9 mouse cellular contexts compared by ENCODE assay signal in genomic region chr9:22050351-22050889, GRCm38 (mm10). TPM values are rescaled to one million over a fixed set of nuclear protein-coding genes. Genes with fewer than 3 reads are reported as not detected.
DNase-seq lines count a peak whose midpoint lies in the region; ATAC-seq and TF ChIP-seq lines count a peak whose summit lies in the region.
"Had no signal": no experiment of that assay in that cellular context is flagged by ENCODE, and none has a peak within 500 bp of the region (broad histone marks: within the 10 kb centered on the region; RNA-seq: fewer than 3 reads in every experiment).

No protein-coding gene starts in this region.

- H3K9me3 ChIP-seq in embryonic facial prominence, embryonic 10.5 days, result no peaks in the 10 kb centered on the region
- no peaks in the 10 kb centered on the region for H3K9me3 ChIP-seq in heart, postnatal 0 days (replicated peaks; ENCODE audit: control insufficient read depth, low read length)
- H3K9me3 ChIP-seq in liver, embryonic 14.5 days (ENCODE audit: control insufficient read depth, low read length), result no peaks in the 10 kb centered on the region

- peaks cover 73% of the 10 kb centered on the region for H3K27me3 ChIP-seq in embryonic facial prominence, embryonic 10.5 days (replicated peaks; ENCODE audit: low read depth, poor library complexity, severe bottlenecking)
- H3K27me3 ChIP-seq in heart, postnatal 0 days (ENCODE audit: control insufficient read depth, insufficient read depth, low read length), result peaks cover 63% of the 10 kb centered on the region
- peaks cover 48% of the 10 kb centered on the region for H3K27me3 ChIP-seq in liver, embryonic 14.5 days (ENCODE audit: control insufficient read depth, insufficient read depth, low read length)
- peaks cover 2% of the 10 kb centered on the region; the same call in 1 of the 2 replicates for H3K27me3 ChIP-seq in testis, adult 2 months (ENCODE audit: control insufficient read depth, insufficient read depth, low read length)

- no peak for TF ChIP-seq CTCF in heart, postnatal 0 days (IDR thresholded peaks at IDR 0.05; ENCODE audit: low read depth)
- TF ChIP-seq CTCF in liver, embryonic 14.5 days (IDR thresholded peaks at IDR 0.05; ENCODE audit: low read depth), result no peak
- TF ChIP-seq CTCF in testis, adult 2 months (IDR thresholded peaks at IDR 0.05; ENCODE audit: control insufficient read depth, insufficient read depth, insufficient replicate concordance, low read depth, low read length), result no peak

- H3K9ac ChIP-seq in heart, postnatal 0 days (replicated peaks; ENCODE audit: low read depth, low read length), result no peak overlapping the region
- H3K9ac ChIP-seq in liver, embryonic 14.5 days (replicated peaks), result no peak overlapping the region

- no peaks in the 10 kb centered on the region for H3K36me3 ChIP-seq in embryonic facial prominence, embryonic 10.5 days (replicated peaks)
- no peaks in the 10 kb centered on the region for H3K36me3 ChIP-seq in heart, postnatal 0 days (replicated peaks; ENCODE audit: control insufficient read depth, insufficient read depth, low read length)
- H3K36me3 ChIP-seq in liver, embryonic 14.5 days (replicated peaks; ENCODE audit: control insufficient read depth, insufficient read depth, low read depth), result no peaks in the 10 kb centered on the region
- no peaks in the 10 kb centered on the region for H3K36me3 ChIP-seq in testis, adult 2 months (ENCODE audit: control insufficient read depth, insufficient read depth, low read length)

- peak overlapping the region; percentile 65 for H3K4me3 ChIP-seq in embryonic facial prominence, embryonic 10.5 days
- H3K4me3 ChIP-seq in heart, postnatal 0 days (ENCODE audit: low read depth, low read length), result peak overlapping the region; percentile 37
- H3K4me3 ChIP-seq in liver, embryonic 14.5 days (ENCODE audit: insufficient read depth in 1 of 2, low read depth in 2 of 2, low read length in 2 of 2), result peak overlapping the region in 1 of 2 experiments; percentile 29; a peak in 2 of 4 replicates
- peak overlapping the region; percentile 51 for H3K4me3 ChIP-seq in testis, adult 2 months (ENCODE audit: control insufficient read depth, low read depth, low read length)

- peak overlapping the region; percentile 60 for H3K4me2 ChIP-seq in heart, postnatal 0 days (ENCODE audit: low read depth, low read length)
- peak overlapping the region; percentile 52 for H3K4me2 ChIP-seq in liver, embryonic 14.5 days (ENCODE audit: low read depth)

- no peak for TF ChIP-seq EP300 in heart, postnatal 0 days (IDR thresholded peaks at IDR 0.05; ENCODE audit: low read depth)
- TF ChIP-seq EP300 in liver, embryonic 14.5 days (IDR thresholded peaks at IDR 0.05; ENCODE audit: low read depth), result no peak

- no peak for TF ChIP-seq POLR2A in testis, adult 2 months (IDR thresholded peaks at IDR 0.05; ENCODE audit: control insufficient read depth, low read depth, low read length)

- peak; percentile 57 for DNase-seq in B cell, adult 2 months
- DNase-seq in adrenal gland, postnatal 14 days, result peak; percentile 80
- peak; percentile 86 for DNase-seq in embryonic facial prominence, embryonic 10.5 days (ENCODE audit: low spot score)
- no peak for DNase-seq in heart, postnatal 0 days (ENCODE audit: low spot score)
- DNase-seq in kidney, postnatal 14 days, result peak; percentile 57
- DNase-seq in liver, embryonic 14.5 days (ENCODE audit: low read depth in 3 of 3, low spot score in 3 of 3), result peak; percentile 51 to 73 (median 61)
- DNase-seq in naive thymus-derived CD4-positive, alpha-beta T cell, adult 2 months (ENCODE audit: low read depth), result peak; percentile 52

- H3K27ac ChIP-seq in embryonic facial prominence, embryonic 10.5 days (replicated peaks), result peak overlapping the region; percentile 80
- no peak overlapping the region for H3K27ac ChIP-seq in heart, postnatal 0 days (ENCODE audit: low read depth)
- no peak overlapping the region for H3K27ac ChIP-seq in liver, embryonic 14.5 days
- H3K27ac ChIP-seq in testis, adult 2 months (ENCODE audit: control insufficient read depth, insufficient read depth, low read depth, low read length), result no peak overlapping the region

- WGBS in embryonic facial prominence, embryonic 10.5 days, result under 1% methylated on average over 43 of the region's 43 CpGs
- WGBS in heart, postnatal 0 days, result under 1% methylated on average over 37 of the region's 43 CpGs
- WGBS in liver, embryonic 14.5 days (ENCODE audit: insufficient replicate concordance), result under 1% methylated on average over 43 of the region's 43 CpGs

- ATAC-seq in heart, postnatal 0 days (ENCODE audit: insufficient read depth, low read depth), result peak; percentile 68; the same call in 1 of the 2 replicates
- ATAC-seq in liver, embryonic 14.5 days (ENCODE audit: insufficient read depth), result peak; percentile 73
- ATAC-seq: Patski had no signal

- H3K4me1 ChIP-seq in embryonic facial prominence, embryonic 10.5 days, result peaks cover 50% of the 10 kb centered on the region
- peaks cover 11% of the 10 kb centered on the region; the same call in 1 of the 2 replicates for H3K4me1 ChIP-seq in heart, postnatal 0 days (ENCODE audit: control insufficient read depth, insufficient read depth)
- H3K4me1 ChIP-seq in liver, embryonic 14.5 days (replicated peaks; ENCODE audit: control insufficient read depth in 2 of 2, insufficient read depth in 2 of 2, low read length in 1 of 2), result peaks cover 7 to 11% of the 10 kb centered on the region in 2 experiments
- peaks cover 28% of the 10 kb centered on the region for H3K4me1 ChIP-seq in testis, adult 2 months (ENCODE audit: control insufficient read depth, insufficient read depth, low read length)

RNA-seq across cellular contexts. Expression of gene Elavl3, which starts 1.4 kb away (rescaled TPM):
- total RNA-seq in adrenal gland, postnatal 14 days (2021), result 2.4 and 3.0 TPM in 2 replicates
- polyA plus RNA-seq in embryonic facial prominence, embryonic 10.5 days (2016; fragmentation: Nextera tagmentation; extraction: Ambion mirVana), result 8.2 and 10.1 TPM in 2 replicates
- 0.04 and 0.15 TPM in 2 replicates for total RNA-seq in heart, postnatal 0 days (2014; rRNA removed; ENCODE audit: low replicate concordance)
- polyA plus RNA-seq in heart, postnatal 0 days (2015; fragmentation: Nextera tagmentation; extraction: Ambion mirVana), result 0.03 TPM in 1 of 2 replicates, not detected in the other
- polyA plus RNA-seq in liver, embryonic 14.5 days (2012; rRNA removed), result 0.01 and 0.22 TPM in 2 replicates
- polyA plus RNA-seq in liver, embryonic 14.5 days (2014; fragmentation: Nextera tagmentation; extraction: Ambion mirVana), result not detected in 2 replicates
- polyA plus RNA-seq in testis, adult 2 months (2012; rRNA removed), result 1.8 and 1.9 TPM in 2 replicates

RNA-seq across cellular contexts. Expression of gene Gm49318, which starts 20.6 kb away (rescaled TPM):
- not detected in 2 replicates for total RNA-seq in adrenal gland, postnatal 14 days (2021)
- not detected in 2 replicates for polyA plus RNA-seq in embryonic facial prominence, embryonic 10.5 days (2016; fragmentation: Nextera tagmentation; extraction: Ambion mirVana)
- not detected in 2 replicates for total RNA-seq in heart, postnatal 0 days (2014; rRNA removed; ENCODE audit: low replicate concordance)
- not detected in 2 replicates for polyA plus RNA-seq in heart, postnatal 0 days (2015; fragmentation: Nextera tagmentation; extraction: Ambion mirVana)
- not detected in 2 replicates for polyA plus RNA-seq in liver, embryonic 14.5 days (2012; rRNA removed)
- not detected in 2 replicates for polyA plus RNA-seq in liver, embryonic 14.5 days (2014; fragmentation: Nextera tagmentation; extraction: Ambion mirVana)
- polyA plus RNA-seq in testis, adult 2 months (2012; rRNA removed), result not detected in 2 replicates
- polyA plus RNA-seq: Patski had no signal

RNA-seq across cellular contexts. Expression of gene Zfp653, which starts 20.8 kb away (rescaled TPM):
- 9.1 and 10.1 TPM in 2 replicates for total RNA-seq in adrenal gland, postnatal 14 days (2021)
- 9.1 and 10.2 TPM in 2 replicates for polyA plus RNA-seq in embryonic facial prominence, embryonic 10.5 days (2016; fragmentation: Nextera tagmentation; extraction: Ambion mirVana)
- 26.1 and 27.4 TPM in 2 replicates for total RNA-seq in heart, postnatal 0 days (2014; rRNA removed; ENCODE audit: low replicate concordance)
- polyA plus RNA-seq in heart, postnatal 0 days (2015; fragmentation: Nextera tagmentation; extraction: Ambion mirVana), result 4.0 and 4.3 TPM in 2 replicates
- polyA plus RNA-seq in liver, embryonic 14.5 days (2012; rRNA removed), result 6.6 and 8.0 TPM in 2 replicates
- polyA plus RNA-seq in liver, embryonic 14.5 days (2014; fragmentation: Nextera tagmentation; extraction: Ambion mirVana), result 2.4 and 3.1 TPM in 2 replicates
- polyA plus RNA-seq in testis, adult 2 months (2012; rRNA removed), result 43.1 and 44.9 TPM in 2 replicates

RNA-seq across cellular contexts. Expression of gene Ecsit, which starts 34.8 kb away (rescaled TPM):
- total RNA-seq in adrenal gland, postnatal 14 days (2021), result 74.9 and 80.6 TPM in 2 replicates
- polyA plus RNA-seq in embryonic facial prominence, embryonic 10.5 days (2016; fragmentation: Nextera tagmentation; extraction: Ambion mirVana), result 38.6 and 41.7 TPM in 2 replicates
- 106 and 138 TPM in 2 replicates for total RNA-seq in heart, postnatal 0 days (2014; rRNA removed; ENCODE audit: low replicate concordance)
- 80.1 and 82.0 TPM in 2 replicates for polyA plus RNA-seq in heart, postnatal 0 days (2015; fragmentation: Nextera tagmentation; extraction: Ambion mirVana)
- 14.6 and 14.7 TPM in 2 replicates for polyA plus RNA-seq in liver, embryonic 14.5 days (2012; rRNA removed)
- polyA plus RNA-seq in liver, embryonic 14.5 days (2014; fragmentation: Nextera tagmentation; extraction: Ambion mirVana), result 16.8 and 19.9 TPM in 2 replicates
- polyA plus RNA-seq in testis, adult 2 months (2012; rRNA removed), result 71.6 and 72.6 TPM in 2 replicates

RNA-seq across cellular contexts. Expression of gene Prkcsh, which starts 47.8 kb away (rescaled TPM):
- 133 and 135 TPM in 2 replicates for total RNA-seq in adrenal gland, postnatal 14 days (2021)
- 107 and 115 TPM in 2 replicates for polyA plus RNA-seq in embryonic facial prominence, embryonic 10.5 days (2016; fragmentation: Nextera tagmentation; extraction: Ambion mirVana)
- 49.0 and 58.2 TPM in 2 replicates for total RNA-seq in heart, postnatal 0 days (2014; rRNA removed; ENCODE audit: low replicate concordance)
- polyA plus RNA-seq in heart, postnatal 0 days (2015; fragmentation: Nextera tagmentation; extraction: Ambion mirVana), result 33.7 and 34.6 TPM in 2 replicates
- 31.5 and 45.1 TPM in 2 replicates for polyA plus RNA-seq in liver, embryonic 14.5 days (2012; rRNA removed)
- 29.2 and 31.2 TPM in 2 replicates for polyA plus RNA-seq in liver, embryonic 14.5 days (2014; fragmentation: Nextera tagmentation; extraction: Ambion mirVana)
- polyA plus RNA-seq in testis, adult 2 months (2012; rRNA removed), result 41.2 and 43.3 TPM in 2 replicates
